ENCODE assay signal across 14 mouse cellular contexts in the genomic region with DNA sequence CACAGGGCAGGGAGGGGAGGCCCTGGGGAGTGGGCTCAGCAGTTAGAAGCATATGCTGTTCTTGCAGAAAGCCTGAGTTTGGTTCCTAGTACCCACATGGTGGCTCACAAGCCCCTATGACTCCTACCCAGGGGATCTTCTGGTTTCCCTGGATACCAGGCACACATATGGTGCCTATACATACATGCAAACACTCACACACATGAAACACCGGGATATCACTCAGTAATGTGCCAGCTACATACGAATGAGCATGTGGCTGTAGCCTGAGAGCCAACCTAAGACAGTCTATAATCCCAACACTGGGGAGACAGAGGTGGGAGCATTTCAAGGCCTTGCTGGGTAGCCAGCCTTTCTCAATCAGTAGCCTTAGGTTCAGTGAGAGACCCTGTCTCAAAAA. TPM values are rescaled to one million over a fixed set of nuclear protein-coding genes. Genes with fewer than 3 reads are reported as not detected.
DNase-seq lines count a peak whose midpoint lies in the region; ATAC-seq lines count a peak whose summit lies in the region.
"Had no signal": no experiment of that assay in that cellular context is flagged by ENCODE, and none has a peak within 500 bp of the region (broad histone marks: within the 10 kb centered on the region; RNA-seq: fewer than 3 reads in every experiment).

No protein-coding gene starts in this region.

- H3K4me2 ChIP-seq in neural tube, embryonic 11.5 days (ENCODE audit: low read depth) = no peak overlapping the region; the same call in 1 of the 2 replicates
- H3K4me2 ChIP-seq in forebrain, embryonic 15.5 days (replicated peaks) = peak overlapping the region; percentile 16; the same call in 1 of the 2 replicates
- H3K4me2 ChIP-seq in intestine, embryonic 16.5 days (ENCODE audit: low read depth, low read length) = no peak overlapping the region
- H3K4me2 ChIP-seq in neural tube, embryonic 13.5 days = peak overlapping the region; percentile 56
- H3K4me2 ChIP-seq in heart, embryonic 11.5 days = no peak overlapping the region

- ATAC-seq in neural tube, embryonic 11.5 days (ENCODE audit: insufficient read depth, low FRiP score, low TSS enrichment) = peak; percentile 42; the same call in 1 of the 2 replicates
- ATAC-seq in forebrain, embryonic 15.5 days (replicated peaks) = peak; percentile 51
- no peak for ATAC-seq in intestine, embryonic 16.5 days
- peak; percentile 67 for ATAC-seq in neural tube, embryonic 13.5 days (ENCODE audit: low read depth)
- no peak for ATAC-seq in heart, embryonic 11.5 days (replicated peaks; ENCODE audit: insufficient number of reproducible peaks, low FRiP score, low TSS enrichment)

- DNase-seq in neural tube, embryonic 11.5 days (ENCODE audit: low spot score) = peak; percentile 21
- DNase-seq in neural tube, embryonic 10.5 days (ENCODE audit: extremely low spot score, low spot score) = no peak
- DNase-seq in heart, postnatal 25 days (ENCODE audit: low spot score) = no peak
- DNase-seq in lung, postnatal 36 days = no peak
- DNase-seq: adrenal gland, postnatal 10 days; spleen, adult 18-20 months had no signal

- H3K27me3 ChIP-seq in neural tube, embryonic 11.5 days (ENCODE audit: control insufficient read depth, insufficient read depth, low read length) = no peaks in the 10 kb centered on the region
- no peaks in the 10 kb centered on the region for H3K27me3 ChIP-seq in forebrain, embryonic 15.5 days
- no peaks in the 10 kb centered on the region for H3K27me3 ChIP-seq in intestine, embryonic 16.5 days (replicated peaks; ENCODE audit: control insufficient read depth, insufficient read depth, low read length)
- no peaks in the 10 kb centered on the region for H3K27me3 ChIP-seq in neural tube, embryonic 13.5 days
- no peaks in the 10 kb centered on the region for H3K27me3 ChIP-seq in heart, embryonic 11.5 days (ENCODE audit: control insufficient read depth, insufficient read depth, low read length)
- H3K27me3 ChIP-seq: CH12.LX had no signal

- H3K9ac ChIP-seq in neural tube, embryonic 11.5 days (ENCODE audit: low read length) = no peak overlapping the region
- H3K9ac ChIP-seq in forebrain, embryonic 15.5 days (replicated peaks) = no peak overlapping the region
- H3K9ac ChIP-seq in intestine, embryonic 16.5 days (ENCODE audit: low read depth, low read length) = no peak overlapping the region
- no peak overlapping the region; the same call in 1 of the 2 replicates for H3K9ac ChIP-seq in neural tube, embryonic 13.5 days
- H3K9ac ChIP-seq in heart, embryonic 11.5 days (ENCODE audit: low read depth, low read length) = no peak overlapping the region

- no peaks in the 10 kb centered on the region for H3K9me3 ChIP-seq in neural tube, embryonic 11.5 days (ENCODE audit: control insufficient read depth, low read length)
- H3K9me3 ChIP-seq in forebrain, embryonic 15.5 days = no peaks in the 10 kb centered on the region
- H3K9me3 ChIP-seq in intestine, embryonic 16.5 days (ENCODE audit: control insufficient read depth, low read length) = no peaks in the 10 kb centered on the region
- no peaks in the 10 kb centered on the region for H3K9me3 ChIP-seq in neural tube, embryonic 13.5 days
- H3K9me3 ChIP-seq in heart, embryonic 11.5 days (replicated peaks; ENCODE audit: control insufficient read depth, low read length) = no peaks in the 10 kb centered on the region

- intact Hi-C loops in heart, postnatal 25 days (cut with DNase I) = no loop called here

- 85% methylated on average over 2 of the region's 2 CpGs for WGBS in neural tube, embryonic 11.5 days
- 72% methylated on average over 2 of the region's 2 CpGs for WGBS in forebrain, embryonic 15.5 days
- 93% methylated on average over 2 of the region's 2 CpGs for WGBS in intestine, embryonic 16.5 days
- 42% methylated on average over 2 of the region's 2 CpGs for WGBS in neural tube, embryonic 13.5 days
- WGBS in heart, embryonic 11.5 days (ENCODE audit: insufficient replicate concordance) = 90% methylated on average over 2 of the region's 2 CpGs

- H3K36me3 ChIP-seq in neural tube, embryonic 11.5 days (ENCODE audit: control insufficient read depth, insufficient read depth, low read length) = no peaks in the 10 kb centered on the region
- no peaks in the 10 kb centered on the region for H3K36me3 ChIP-seq in forebrain, embryonic 15.5 days
- H3K36me3 ChIP-seq in intestine, embryonic 16.5 days (ENCODE audit: control insufficient read depth, insufficient read depth, low read length) = no peaks in the 10 kb centered on the region
- H3K36me3 ChIP-seq in neural tube, embryonic 13.5 days = no peaks in the 10 kb centered on the region
- H3K36me3 ChIP-seq in heart, embryonic 11.5 days (ENCODE audit: control insufficient read depth, insufficient read depth, low read length) = no peaks in the 10 kb centered on the region

- peak overlapping the region; percentile 83; the same call in 1 of the 2 replicates for H3K27ac ChIP-seq in neural tube, embryonic 11.5 days (ENCODE audit: low read depth, low read length)
- peak overlapping the region; percentile 69 for H3K27ac ChIP-seq in forebrain, embryonic 15.5 days (replicated peaks)
- H3K27ac ChIP-seq in intestine, embryonic 16.5 days (ENCODE audit: low read length) = 0 out of 2 replicates have a peak overlapping the region, but pooled peaks have one; percentile 10
- H3K27ac ChIP-seq in neural tube, embryonic 13.5 days (replicated peaks) = peak overlapping the region; percentile 81
- H3K27ac ChIP-seq in heart, embryonic 11.5 days (ENCODE audit: low read depth, low read length) = no peak overlapping the region

- H3K4me1 ChIP-seq in neural tube, embryonic 11.5 days (ENCODE audit: control insufficient read depth, insufficient read depth, low read length) = peaks cover 6% of the 10 kb centered on the region
- H3K4me1 ChIP-seq in forebrain, embryonic 15.5 days = peaks cover 15% of the 10 kb centered on the region
- H3K4me1 ChIP-seq in intestine, embryonic 16.5 days (ENCODE audit: control insufficient read depth, insufficient read depth, low read length) = peaks cover 13% of the 10 kb centered on the region; the same call in 1 of the 2 replicates
- H3K4me1 ChIP-seq in neural tube, embryonic 13.5 days (replicated peaks) = peaks cover 36% of the 10 kb centered on the region
- no peaks in the 10 kb centered on the region for H3K4me1 ChIP-seq in heart, embryonic 11.5 days (ENCODE audit: control insufficient read depth, insufficient read depth, low read length)

- no peak overlapping the region for H3K4me3 ChIP-seq in neural tube, embryonic 11.5 days (ENCODE audit: low read depth, low read length)
- no peak overlapping the region for H3K4me3 ChIP-seq in forebrain, embryonic 15.5 days
- no peak overlapping the region for H3K4me3 ChIP-seq in intestine, embryonic 16.5 days (ENCODE audit: low read length)
- no peak overlapping the region for H3K4me3 ChIP-seq in neural tube, embryonic 13.5 days
- H3K4me3 ChIP-seq in heart, embryonic 11.5 days (ENCODE audit: low read depth, low read length) = no peak overlapping the region

RNA-seq across cellular contexts. Expression of a gene that starts 28.1 kb away (rescaled TPM):
- 1.4 TPM in 2 replicates for polyA plus RNA-seq in neural tube, embryonic 11.5 days (2014; fragmentation: Nextera tagmentation; extraction: Ambion mirVana)
- polyA plus RNA-seq in forebrain, embryonic 15.5 days (2015; fragmentation: Nextera tagmentation; extraction: Ambion mirVana) = 9.9 and 11.4 TPM in 2 replicates
- 3.0 and 3.7 TPM in 2 replicates for polyA plus RNA-seq in intestine, embryonic 16.5 days (2015; fragmentation: Nextera tagmentation; extraction: Ambion mirVana)
- polyA plus RNA-seq in neural tube, embryonic 13.5 days (2015; fragmentation: Nextera tagmentation; extraction: Ambion mirVana) = 2.7 and 2.9 TPM in 2 replicates
- total RNA-seq in heart, postnatal 25 days (2021) = not detected
- polyA plus RNA-seq in heart, embryonic 11.5 days (2014; fragmentation: Nextera tagmentation; extraction: Ambion mirVana) = 3.9 and 5.0 TPM in 2 replicates
- total RNA-seq: CH12.LX; granulocyte monocyte progenitor cell, adult 5-6 weeks; hematopoietic stem cell, adult 5-6 weeks had no signal
- polyA plus RNA-seq: lung, embryonic 16.5 days had no signal

Comparison
In these comparisons a context has a peak if more than half of its experiments do, and no peak if none do; other contexts are left out.
1. H3K4me2 ChIP-seq: peak in forebrain, embryonic 15.5 days (single experiment) and neural tube, embryonic 13.5 days (single experiment); none in neural tube, embryonic 11.5 days (single experiment), intestine, embryonic 16.5 days (single experiment) and heart, embryonic 11.5 days (single experiment).
2. ATAC-seq: peak in neural tube, embryonic 11.5 days (single experiment), forebrain, embryonic 15.5 days (single experiment) and neural tube, embryonic 13.5 days (single experiment); none in intestine, embryonic 16.5 days (single experiment) and heart, embryonic 11.5 days (single experiment).